Mouse (Mus musculus): ENCODE results near the gene Htr6. TPM values are rescaled to one million over a fixed set of nuclear protein-coding genes. Genes with fewer than 3 reads are reported as not detected.

The Htr6 gene
- polyA plus RNA-seq, 1 experiment from 2014 or later: 0.15 TPM

- H3K9ac ChIP-seq (replicated peaks; ENCODE audit: low read length): no peak overlapping the region
- no peak overlapping the region for H3K4me2 ChIP-seq (replicated peaks; ENCODE audit: low read depth, low read length)
- no peak for ATAC-seq (ENCODE audit: low FRiP score, low TSS enrichment)
- no peak overlapping the region for H3K27ac ChIP-seq (ENCODE audit: low read length)
- no peaks in the 10 kb centered on the region for H3K4me1 ChIP-seq (ENCODE audit: insufficient read depth, low read length)
- no peaks in the 10 kb centered on the region for H3K9me3 ChIP-seq (ENCODE audit: low read length)
- WGBS: 83% methylated on average over 3 of the region's 3 CpGs
- no peaks in the 10 kb centered on the region for H3K27me3 ChIP-seq (ENCODE audit: insufficient read depth, low read length)
- no peaks in the 10 kb centered on the region for H3K36me3 ChIP-seq (ENCODE audit: insufficient read depth, low read length)
- H3K4me3 ChIP-seq (ENCODE audit: low read length): no peak overlapping the region
These were observed 55.0 kb downstream of the Htr6 start for GRCm38 (mm10) chr4:139020385-139020784.

- no peaks in the 10 kb centered on the region for H3K36me3 ChIP-seq (ENCODE audit: insufficient read depth, low read length)
- ATAC-seq (ENCODE audit: low FRiP score, low TSS enrichment): no peak
- no peaks in the 10 kb centered on the region for H3K27me3 ChIP-seq (ENCODE audit: insufficient read depth, low read length)
- WGBS: 65% methylated on average over 13 of the region's 13 CpGs
- H3K4me2 ChIP-seq (replicated peaks; ENCODE audit: low read depth, low read length): no peak overlapping the region
- no peak overlapping the region for H3K4me3 ChIP-seq (ENCODE audit: low read length)
- H3K9ac ChIP-seq (replicated peaks; ENCODE audit: low read length): no peak overlapping the region
- H3K9me3 ChIP-seq (ENCODE audit: low read length): no peaks in the 10 kb centered on the region
- no peaks in the 10 kb centered on the region for H3K4me1 ChIP-seq (ENCODE audit: insufficient read depth, low read length)
- H3K27ac ChIP-seq (ENCODE audit: low read length): no peak overlapping the region
These were observed 56.0 kb downstream of the Htr6 start for GRCm38 (mm10) chr4:139019413-139019812.

- Histone ChIP-seq H3K4me1 (ENCODE audit: insufficient read depth, low read length) (no peaks in the 10 kb centered on the region), H3K9me3 (ENCODE audit: low read length) (no peaks in the 10 kb centered on the region), H3K4me2 (replicated peaks; ENCODE audit: low read depth, low read length) (no peak overlapping the region), H3K36me3 (ENCODE audit: insufficient read depth, low read length) (no peaks in the 10 kb centered on the region), H3K9ac (replicated peaks; ENCODE audit: low read length) (no peak overlapping the region), H3K27ac (ENCODE audit: low read length) (no peak overlapping the region), H3K4me3 (ENCODE audit: low read length) (no peak overlapping the region), H3K27me3 (ENCODE audit: insufficient read depth, low read length) (no peaks in the 10 kb centered on the region)
- ATAC-seq (ENCODE audit: low FRiP score, low TSS enrichment): no peak
- WGBS: 65% methylated on average over 4 of the region's 4 CpGs
These were observed 56.4 kb downstream of the Htr6 start for GRCm38 (mm10) chr4:139018976-139019375.

DNA sequence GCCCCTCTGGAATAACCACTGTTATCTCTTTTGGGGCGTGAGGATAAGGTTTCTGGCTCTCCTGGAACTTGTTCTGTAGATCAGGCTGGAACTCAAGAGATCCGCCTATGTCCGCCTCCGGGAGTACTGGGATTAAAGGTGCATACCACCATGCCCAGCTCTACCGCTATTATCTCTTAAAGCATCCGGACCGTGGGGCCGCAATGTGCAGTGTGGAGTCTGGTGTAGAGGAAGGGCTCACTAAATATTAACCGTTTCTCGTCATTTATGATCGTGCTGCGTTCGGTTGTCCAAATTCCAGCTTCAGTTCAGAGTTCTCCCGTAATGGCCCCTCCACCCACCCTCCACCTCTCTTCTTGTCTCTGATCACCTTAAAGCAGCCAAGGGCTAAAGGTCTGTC lies 57.0 kb downstream of the Htr6 start:
- no peak overlapping the region for H3K4me3 ChIP-seq (ENCODE audit: low read length)
- H3K27me3 ChIP-seq (ENCODE audit: insufficient read depth, low read length): no peaks in the 10 kb centered on the region
- H3K4me2 ChIP-seq (replicated peaks; ENCODE audit: low read depth, low read length): no peak overlapping the region
- WGBS: 66% methylated on average over 14 of the region's 14 CpGs
- no peak overlapping the region for H3K9ac ChIP-seq (replicated peaks; ENCODE audit: low read length)
- H3K4me1 ChIP-seq (ENCODE audit: insufficient read depth, low read length): no peaks in the 10 kb centered on the region
- H3K27ac ChIP-seq (ENCODE audit: low read length): no peak overlapping the region
- no peak for ATAC-seq (ENCODE audit: low FRiP score, low TSS enrichment)
- no peaks in the 10 kb centered on the region for H3K36me3 ChIP-seq (ENCODE audit: insufficient read depth, low read length)
- H3K9me3 ChIP-seq (ENCODE audit: low read length): no peaks in the 10 kb centered on the region

DNA sequence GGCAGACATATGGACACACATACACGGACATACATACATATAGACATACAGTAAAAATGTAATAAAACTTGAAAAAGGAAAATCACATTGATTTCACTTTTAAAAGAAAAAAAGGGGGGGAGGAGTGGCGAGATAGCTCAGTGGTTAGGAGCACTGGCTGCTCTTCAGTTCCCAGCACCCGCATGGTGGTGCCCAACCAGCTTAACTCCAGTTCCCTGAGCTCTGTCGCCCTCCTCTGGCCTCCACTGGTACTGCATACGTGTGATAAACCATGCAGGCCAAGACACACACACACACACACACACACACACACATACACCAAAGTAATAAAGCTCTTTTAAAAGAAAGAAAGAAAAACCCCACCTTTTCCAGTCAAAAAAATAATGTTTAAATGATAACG lies 60.6 kb downstream of the Htr6 start:
- no peak overlapping the region for H3K4me2 ChIP-seq (replicated peaks; ENCODE audit: low read depth, low read length)
- no peak overlapping the region for H3K27ac ChIP-seq (ENCODE audit: low read length)
- no peaks in the 10 kb centered on the region for H3K9me3 ChIP-seq (ENCODE audit: low read length)
- no peaks in the 10 kb centered on the region for H3K4me1 ChIP-seq (ENCODE audit: insufficient read depth, low read length)
- H3K9ac ChIP-seq (replicated peaks; ENCODE audit: low read length): no peak overlapping the region
- no peak for ATAC-seq (ENCODE audit: low FRiP score, low TSS enrichment)
- H3K36me3 ChIP-seq (ENCODE audit: insufficient read depth, low read length): no peaks in the 10 kb centered on the region
- no peaks in the 10 kb centered on the region for H3K27me3 ChIP-seq (ENCODE audit: insufficient read depth, low read length)
- 88% methylated on average over 6 of the region's 6 CpGs for WGBS
- H3K4me3 ChIP-seq (ENCODE audit: low read length): no peak overlapping the region

- 67% methylated on average over 11 of the region's 11 CpGs for WGBS
- no peak for ATAC-seq (ENCODE audit: low FRiP score, low TSS enrichment)
- peaks cover 2% of the 10 kb centered on the region for H3K4me1 ChIP-seq (ENCODE audit: insufficient read depth, low read length)
- H3K36me3 ChIP-seq (ENCODE audit: insufficient read depth, low read length): no peaks in the 10 kb centered on the region
- H3K9ac ChIP-seq (replicated peaks; ENCODE audit: low read length): no peak overlapping the region
- H3K4me2 ChIP-seq (replicated peaks; ENCODE audit: low read depth, low read length): no peak overlapping the region
- H3K27ac ChIP-seq (ENCODE audit: low read length): no peak overlapping the region
- H3K27me3 ChIP-seq (ENCODE audit: insufficient read depth, low read length): no peaks in the 10 kb centered on the region
- no peaks in the 10 kb centered on the region for H3K9me3 ChIP-seq (ENCODE audit: low read length)
- H3K4me3 ChIP-seq (ENCODE audit: low read length): no peak overlapping the region
These were observed 62.1 kb downstream of the Htr6 start for GRCm38 (mm10) chr4:139013281-139013680.

- no peak for ATAC-seq (ENCODE audit: low FRiP score, low TSS enrichment)
- H3K9me3 ChIP-seq (ENCODE audit: low read length): no peaks in the 10 kb centered on the region
- H3K4me3 ChIP-seq (ENCODE audit: low read length): no peak overlapping the region
These were observed 64.1 kb downstream of the Htr6 start for GRCm38 (mm10) chr4:139011201-139011702.

More at GRCm38 (mm10) chr4:139011201-139011702, 64.1 kb downstream of the Htr6 start:
- WGBS: 75% methylated on average over 13 of the region's 13 CpGs
- H3K36me3 ChIP-seq (ENCODE audit: insufficient read depth, low read length): no peaks in the 10 kb centered on the region
- no peak overlapping the region for H3K9ac ChIP-seq (replicated peaks; ENCODE audit: low read length)
- peaks cover 12% of the 10 kb centered on the region for H3K4me1 ChIP-seq (ENCODE audit: insufficient read depth, low read length)
- H3K27me3 ChIP-seq (ENCODE audit: insufficient read depth, low read length): no peaks in the 10 kb centered on the region
- no peak overlapping the region for H3K27ac ChIP-seq (ENCODE audit: low read length)
- no peak overlapping the region for H3K4me2 ChIP-seq (replicated peaks; ENCODE audit: low read depth, low read length)

Other genes starting within 250 kb of the Htr6 start
- 0.36 and 0.91 TPM in 2 replicates for gene Pla2g5, start 212.1 kb downstream of the Htr6 start, polyA plus RNA-seq (2015; fragmentation: Nextera tagmentation; extraction: Ambion mirVana)
- not detected in 2 replicates for gene Gm13030, start 201.6 kb downstream of the Htr6 start, polyA plus RNA-seq (2015; fragmentation: Nextera tagmentation; extraction: Ambion mirVana)
- gene Pla2g2e, start 197.6 kb downstream of the Htr6 start, polyA plus RNA-seq (2015; fragmentation: Nextera tagmentation; extraction: Ambion mirVana): 0.35 and 0.55 TPM in 2 replicates
- 3.0 and 3.6 TPM in 2 replicates for gene Otud3, start 161.6 kb downstream of the Htr6 start, polyA plus RNA-seq (2015; fragmentation: Nextera tagmentation; extraction: Ambion mirVana)
- 9.8 and 11.0 TPM in 2 replicates for gene Rnf186, start 108.5 kb downstream of the Htr6 start, polyA plus RNA-seq (2015; fragmentation: Nextera tagmentation; extraction: Ambion mirVana)
- 8.8 and 8.9 TPM in 2 replicates for gene Tmco4, start 102.7 kb downstream of the Htr6 start, polyA plus RNA-seq (2015; fragmentation: Nextera tagmentation; extraction: Ambion mirVana)
- 27.6 and 31.1 TPM in 2 replicates for gene Nbl1, start 17.4 kb upstream of the Htr6 start, polyA plus RNA-seq (2015; fragmentation: Nextera tagmentation; extraction: Ambion mirVana)
- 470 and 478 TPM in 2 replicates for gene Minos1, start 55.5 kb upstream of the Htr6 start, polyA plus RNA-seq (2015; fragmentation: Nextera tagmentation; extraction: Ambion mirVana)
- gene Capzb, start 117.3 kb upstream of the Htr6 start, polyA plus RNA-seq (2015; fragmentation: Nextera tagmentation; extraction: Ambion mirVana): 405 and 415 TPM in 2 replicates
- gene Pqlc2, start 235.1 kb upstream of the Htr6 start, polyA plus RNA-seq (2015; fragmentation: Nextera tagmentation; extraction: Ambion mirVana): 16.9 and 17.6 TPM in 2 replicates
- 201 and 210 TPM in 2 replicates for gene Akr7a5, start 235.2 kb upstream of the Htr6 start, polyA plus RNA-seq (2015; fragmentation: Nextera tagmentation; extraction: Ambion mirVana)

All from kidney, embryonic 16.5 days (tissue).